Mouse (Mus musculus): ENCODE measurements around the gene Slc16a9. TPM values are rescaled to one million over a fixed set of nuclear protein-coding genes. Genes with fewer than 3 reads are reported as not detected.

Slc16a9 gene
- polyA plus RNA-seq, 1 experiment from 2014 or later, result 2.7 TPM

DNA sequence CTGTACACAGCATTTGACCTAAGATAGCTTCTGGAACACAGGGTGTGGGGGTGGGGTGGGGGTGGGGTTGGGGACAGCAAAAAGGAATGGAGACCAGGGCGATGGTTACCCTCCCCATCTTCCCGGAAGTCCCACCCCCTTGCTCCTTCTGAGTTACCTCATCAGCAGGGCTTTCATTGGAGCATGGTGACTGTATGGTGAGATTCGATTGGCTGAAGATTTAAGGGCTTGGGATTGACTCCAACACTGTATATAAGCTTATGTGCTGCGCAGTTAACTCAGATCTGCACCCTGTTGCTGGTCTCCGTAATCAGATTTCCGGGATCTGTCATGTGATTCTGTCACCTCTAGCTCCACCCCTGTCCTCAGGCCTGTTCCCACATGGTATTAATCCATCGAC lies 72.0 kb downstream of the Slc16a9 start:
- H3K4me3 ChIP-seq, result no peak overlapping the region
- no peak overlapping the region for H3K27ac ChIP-seq
- ATAC-seq (replicated peaks), result no peak
- H3K4me2 ChIP-seq, result no peak overlapping the region
- H3K27me3 ChIP-seq (replicated peaks), result no peaks in the 10 kb centered on the region
- 0 out of 2 replicates have a peak, but pooled peaks cover 3% of the 10 kb centered on the region for H3K4me1 ChIP-seq
- no peaks in the 10 kb centered on the region for H3K36me3 ChIP-seq (replicated peaks)
- H3K9me3 ChIP-seq, result no peaks in the 10 kb centered on the region
- H3K9ac ChIP-seq, result no peak overlapping the region
- WGBS, result 88% methylated on average over 7 of the region's 7 CpGs

DNA sequence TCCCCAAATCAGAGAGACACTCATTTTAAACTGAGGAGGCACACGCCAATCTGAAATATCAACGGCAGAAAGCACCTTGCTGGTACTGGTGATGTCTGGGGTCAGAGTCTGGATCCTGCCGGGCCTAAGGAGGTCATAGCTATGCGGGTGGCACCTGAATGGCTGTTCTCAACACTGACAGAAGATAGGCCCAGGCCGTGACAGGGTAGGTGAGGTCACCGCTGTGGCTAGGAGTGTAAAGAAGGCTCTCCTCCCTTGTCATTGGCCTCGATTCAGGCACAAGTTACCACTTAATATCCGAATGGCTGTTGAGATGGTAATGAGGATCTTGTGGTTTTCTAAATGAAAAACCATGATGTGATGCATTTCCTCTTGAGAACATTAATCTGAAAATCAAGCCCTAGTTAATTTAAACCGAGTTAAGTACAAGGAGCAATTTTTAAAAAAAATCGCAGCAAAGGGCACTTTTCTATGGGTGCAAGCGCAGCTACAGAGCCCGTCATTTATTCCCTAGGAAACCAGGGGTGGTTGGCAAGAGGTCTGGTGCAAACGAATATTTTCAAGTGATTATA lies 72.6 kb downstream of the Slc16a9 start:
- Histone ChIP-seq H3K27ac (no peak overlapping the region), H3K4me1 (0 out of 2 replicates have a peak, but pooled peaks cover 3% of the 10 kb centered on the region), H3K27me3 (replicated peaks) (no peaks in the 10 kb centered on the region), H3K4me2 (no peak overlapping the region), H3K9ac (no peak overlapping the region), H3K4me3 (no peak overlapping the region), H3K36me3 (replicated peaks) (no peaks in the 10 kb centered on the region), H3K9me3 (no peaks in the 10 kb centered on the region)
- ATAC-seq (replicated peaks), result no peak
- 79% methylated on average over 13 of the region's 13 CpGs for WGBS

DNA sequence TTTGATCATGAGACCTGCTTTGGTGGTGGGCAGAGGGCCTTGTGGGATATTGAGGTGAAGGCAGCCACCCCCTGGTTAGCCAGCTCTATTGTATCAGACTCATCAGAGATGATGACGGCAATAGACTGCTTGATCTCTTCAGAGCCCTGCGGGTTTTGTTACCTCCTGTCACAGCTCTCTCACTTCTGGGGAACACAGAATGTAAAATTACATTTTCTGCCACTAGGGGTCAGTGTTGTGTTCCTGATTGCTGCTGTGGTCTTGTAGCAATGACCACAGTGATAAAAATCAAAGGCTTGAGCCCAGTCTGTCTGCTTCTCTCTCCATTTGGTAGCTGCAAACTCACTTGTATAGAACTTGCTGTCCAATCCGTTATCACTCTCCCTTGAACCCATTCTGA lies 73.7 kb downstream of the Slc16a9 start:
- ATAC-seq (replicated peaks), result peak; percentile 79
- WGBS, result 5% methylated on average over 3 of the region's 3 CpGs
- H3K27ac ChIP-seq, result peak overlapping the region; percentile 18; the same call in 1 of the 2 replicates

DNA sequence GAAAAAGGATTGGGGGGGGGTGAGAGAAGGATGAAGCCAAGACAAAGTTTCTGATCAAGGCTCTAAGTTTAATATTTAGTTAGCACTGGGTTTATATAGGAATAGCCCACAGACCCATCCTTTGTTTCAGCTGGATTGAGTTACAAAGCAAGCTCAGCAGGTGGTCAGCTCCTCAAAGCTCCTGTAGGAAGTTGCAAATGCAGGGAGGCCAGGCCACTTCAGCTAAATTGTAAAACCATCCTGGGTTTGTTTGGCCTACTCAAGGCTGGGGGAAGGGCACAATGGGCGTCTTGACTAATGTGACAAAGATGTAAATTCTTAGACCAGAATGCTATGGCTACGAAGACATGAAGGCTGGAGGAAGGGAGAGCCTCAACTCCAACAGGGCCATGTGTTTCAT lies 80.6 kb downstream of the Slc16a9 start:
- Histone ChIP-seq H3K27ac (no peak overlapping the region), H3K9ac (no peak overlapping the region), H3K4me3 (no peak overlapping the region), H3K9me3 (no peaks in the 10 kb centered on the region), H3K4me1 (peaks cover 7% of the 10 kb centered on the region; the same call in 1 of the 2 replicates), H3K36me3 (replicated peaks) (no peaks in the 10 kb centered on the region), H3K4me2 (no peak overlapping the region), H3K27me3 (replicated peaks) (no peaks in the 10 kb centered on the region)
- 25% methylated on average over 2 of the region's 2 CpGs for WGBS
- ATAC-seq (replicated peaks), result no peak

More for the DNA sequence above, 73.7 kb downstream of the Slc16a9 start:
- H3K4me1 ChIP-seq, result 0 out of 2 replicates have a peak, but pooled peaks cover 3% of the 10 kb centered on the region
- no peaks in the 10 kb centered on the region for H3K36me3 ChIP-seq (replicated peaks)
- no peak overlapping the region for H3K4me3 ChIP-seq
- H3K4me2 ChIP-seq, result no peak overlapping the region
- no peak overlapping the region for H3K9ac ChIP-seq
- no peaks in the 10 kb centered on the region for H3K27me3 ChIP-seq (replicated peaks)
- no peaks in the 10 kb centered on the region for H3K9me3 ChIP-seq

DNA sequence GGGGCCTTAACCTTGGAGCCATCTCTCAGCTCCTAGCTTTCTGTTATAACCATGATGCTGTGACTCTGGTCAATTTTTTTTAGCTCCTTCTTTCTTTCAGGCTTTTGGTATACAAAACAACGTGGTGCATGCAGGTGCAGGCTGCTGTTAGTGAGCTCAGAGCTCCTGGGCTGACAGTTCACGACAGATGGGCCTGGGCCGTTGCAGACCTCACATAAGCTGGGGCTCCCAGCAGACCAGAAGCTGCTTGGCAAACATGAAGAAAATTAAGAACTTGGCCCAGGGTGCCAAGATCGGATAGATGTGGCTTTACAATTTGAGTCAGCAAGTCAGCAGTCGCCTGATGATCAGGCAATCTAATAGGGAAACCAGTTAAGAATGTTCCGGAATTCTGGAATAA lies 82.4 kb downstream of the Slc16a9 start:
- no peaks in the 10 kb centered on the region for H3K36me3 ChIP-seq (replicated peaks)
- H3K4me2 ChIP-seq, result no peak overlapping the region
- H3K9ac ChIP-seq, result no peak overlapping the region
- H3K4me3 ChIP-seq, result no peak overlapping the region
- 85% methylated on average over 6 of the region's 6 CpGs for WGBS
- no peaks in the 10 kb centered on the region for H3K27me3 ChIP-seq (replicated peaks)
- peaks cover 7% of the 10 kb centered on the region; the same call in 1 of the 2 replicates for H3K4me1 ChIP-seq
- no peaks in the 10 kb centered on the region for H3K9me3 ChIP-seq
- H3K27ac ChIP-seq, result no peak overlapping the region
- no peak for ATAC-seq (replicated peaks)

DNA sequence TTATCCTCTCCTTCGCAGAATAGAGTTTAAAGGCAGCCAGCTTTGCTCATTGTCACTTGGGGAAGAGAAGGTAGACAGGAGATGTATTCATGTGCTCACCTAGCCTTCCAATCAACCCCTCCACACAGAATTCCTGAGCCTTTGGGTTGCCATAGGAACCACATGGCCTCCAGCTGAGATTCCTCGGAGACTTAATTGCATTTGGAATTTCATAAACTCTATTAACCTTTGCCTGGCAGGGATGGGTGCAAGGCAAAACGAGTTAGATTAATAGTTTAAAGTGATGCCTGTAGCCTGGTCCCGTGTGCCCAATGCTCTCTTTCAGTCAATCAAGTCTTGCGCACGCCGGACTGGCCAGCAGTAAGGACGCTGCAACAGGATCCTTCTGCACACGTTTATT lies 83.2 kb downstream of the Slc16a9 start:
- H3K27me3 ChIP-seq (replicated peaks), result no peaks in the 10 kb centered on the region
- H3K27ac ChIP-seq, result peak overlapping the region; percentile 53
- H3K4me1 ChIP-seq, result peaks cover 7% of the 10 kb centered on the region; the same call in 1 of the 2 replicates
- 60% methylated on average over 9 of the region's 9 CpGs for WGBS
- no peak overlapping the region for H3K4me3 ChIP-seq
- H3K4me2 ChIP-seq, result no peak overlapping the region
- H3K9me3 ChIP-seq, result no peaks in the 10 kb centered on the region
- no peaks in the 10 kb centered on the region for H3K36me3 ChIP-seq (replicated peaks)
- ATAC-seq (replicated peaks), result peak; percentile 72
- no peak overlapping the region for H3K9ac ChIP-seq

Other genes with a start within 250 kb of the Slc16a9 start
- 23.3 and 25.3 TPM in 2 replicates for gene Ccdc6, start 148.0 kb upstream of the Slc16a9 start, polyA plus RNA-seq (2015; fragmentation: Nextera tagmentation; extraction: Ambion mirVana)
- gene Mrln, start 40.4 kb upstream of the Slc16a9 start, polyA plus RNA-seq (2015; fragmentation: Nextera tagmentation; extraction: Ambion mirVana), result 1.2 and 1.9 TPM in 2 replicates
- 31.1 and 36.0 TPM in 2 replicates for gene Fam13c, start 195.4 kb downstream of the Slc16a9 start, polyA plus RNA-seq (2015; fragmentation: Nextera tagmentation; extraction: Ambion mirVana)